Mouse (Mus musculus) kidney, postnatal 10 days (tissue): Measurements from ENCODE around the gene Ifna2.
A peak's percentile ranks its signal among the peaks of the same experiment; 100 is the strongest.

ENCODE experiments used
- DNase-seq: peaks from one replicate; pipeline ENCODE4 v3.0.0; 2021; ENCODE audit warnings: mixed read lengths

Ifna2 gene

GRCm38 (mm10) chr4:88644359-88644758, 39.4 kb downstream of the Ifna2 start, which contains the start of gene Ifna13:
TSS of gene Ifna13 (minus strand) at chr4:88644459.
- DNase-seq: no peak

GRCm38 (mm10) chr4:88642526-88642925, 41.2 kb downstream of the Ifna2 start:
- no peak for DNase-seq

- DNase-seq: peak; percentile 97
Measured at GRCm38 (mm10) chr4:88641077-88641831, 42.5 kb downstream of the Ifna2 start.

GRCm38 (mm10) chr4:88640704-88641076, 43.0 kb downstream of the Ifna2 start:
- DNase-seq: no peak

GRCm38 (mm10) chr4:88634311-88634710, 49.4 kb downstream of the Ifna2 start, which contains the start of gene C87499:
TSS of gene C87499 (minus strand) at chr4:88634411.
- DNase-seq: no peak
